Mouse (Mus musculus): ENCODE results near the gene Tox3.

Tox3 gene

GRCm38 (mm10) chr8:90323824-90324223 lies 24.3 kb downstream of the Tox3 start:
- DNase-seq, result no peak

- DNase-seq, result no peak
Observed at GRCm38 (mm10) chr8:90322701-90323439, 25.3 kb downstream of the Tox3 start.

DNA sequence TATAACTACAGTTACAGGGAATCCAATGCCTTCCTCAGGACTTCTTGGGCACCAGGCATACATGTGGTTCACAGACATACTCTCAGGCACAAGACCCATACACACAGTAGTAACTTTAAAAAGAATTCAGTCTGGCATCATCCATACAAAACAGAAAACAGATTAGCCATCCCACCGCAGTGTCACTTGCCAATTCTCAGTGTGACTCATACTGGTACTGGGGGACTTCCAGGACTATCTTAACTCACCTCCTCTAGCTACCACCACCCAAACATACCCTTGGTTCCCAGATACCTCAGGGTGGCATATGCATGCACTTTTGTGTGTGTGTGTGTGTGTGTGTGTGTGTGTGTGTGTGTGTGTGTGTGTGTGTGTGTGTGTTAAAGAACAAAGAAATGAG lies 26.9 kb downstream of the Tox3 start:
- no peak for DNase-seq

DNA sequence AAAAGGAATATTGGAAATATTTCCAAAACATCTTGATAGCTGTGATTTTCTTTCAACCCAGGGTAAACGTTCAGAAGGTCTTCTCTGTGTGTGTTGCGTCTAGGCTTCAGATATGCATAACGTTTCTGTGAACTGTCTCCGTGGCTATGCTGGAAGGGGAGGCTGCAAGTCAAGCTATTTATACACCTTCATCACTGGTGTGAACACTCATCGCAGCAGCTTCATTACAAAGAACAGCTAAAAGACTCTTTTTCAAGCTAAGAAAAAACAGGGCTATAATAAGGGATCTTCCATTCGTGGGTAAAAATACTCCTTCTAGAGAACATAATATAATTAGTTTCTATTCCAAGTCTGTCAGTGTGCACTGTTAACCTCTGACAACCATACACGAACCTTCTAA lies 33.8 kb downstream of the Tox3 start:
- no peak for DNase-seq

DNA sequence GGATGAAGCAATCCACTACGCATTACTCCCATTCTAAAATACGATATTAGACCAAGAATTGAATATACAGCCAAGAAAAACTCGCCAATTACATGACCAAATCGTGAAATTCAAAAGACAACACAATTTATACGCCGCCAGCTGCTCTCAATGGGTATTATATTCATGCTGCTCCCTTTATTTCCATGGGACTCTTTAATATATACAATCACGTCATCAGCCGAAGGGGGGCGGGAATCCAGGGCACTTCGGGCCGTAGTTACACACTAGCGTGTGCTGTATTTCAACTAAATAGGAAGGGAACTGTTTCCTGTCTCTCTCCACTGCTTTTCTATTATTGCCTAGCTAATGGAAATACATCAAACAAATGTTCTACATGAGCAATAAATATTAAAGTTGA lies 45.2 kb downstream of the Tox3 start:
- DNase-seq, result no peak

DNA sequence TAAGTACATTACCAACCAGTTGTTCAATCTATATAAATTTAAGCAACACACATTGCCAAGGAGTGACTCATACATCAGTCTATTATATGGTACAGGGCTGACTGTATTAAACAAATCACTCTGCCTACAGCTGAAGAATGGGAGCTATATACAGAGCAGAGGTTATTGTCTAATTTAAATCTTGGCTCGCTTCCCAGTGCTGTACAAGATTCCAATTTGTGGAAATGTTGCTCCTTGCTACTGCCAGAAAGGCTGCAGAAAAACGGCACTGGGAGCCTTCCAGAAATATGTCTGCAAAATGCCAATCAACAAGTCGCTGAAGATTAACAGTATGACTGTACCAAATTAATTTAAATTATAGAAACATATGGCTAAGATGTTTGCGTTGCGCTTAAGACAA lies 45.9 kb downstream of the Tox3 start:
- no peak for DNase-seq

- no peak for DNase-seq
Observed at GRCm38 (mm10) chr8:90301543-90301942, 46.6 kb downstream of the Tox3 start.

DNA sequence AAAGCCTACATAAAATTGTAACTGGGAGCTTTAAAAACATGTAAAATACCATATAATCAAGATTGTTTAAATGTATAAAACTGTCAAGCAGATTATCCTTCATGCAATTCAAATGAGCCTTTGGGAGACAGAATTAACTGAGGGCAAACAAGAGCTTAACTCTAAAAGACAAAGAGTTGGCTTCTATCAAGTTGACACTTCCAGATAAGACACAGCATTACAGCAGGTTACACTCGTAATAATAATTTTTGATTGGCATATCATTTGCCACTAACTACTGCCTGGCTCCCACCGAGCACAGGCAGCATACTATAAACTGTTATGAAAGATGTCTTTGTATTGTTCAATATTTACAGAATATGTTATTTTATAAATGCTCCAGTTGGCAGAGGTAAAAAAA lies 47.2 kb downstream of the Tox3 start:
- no peak for DNase-seq

DNA sequence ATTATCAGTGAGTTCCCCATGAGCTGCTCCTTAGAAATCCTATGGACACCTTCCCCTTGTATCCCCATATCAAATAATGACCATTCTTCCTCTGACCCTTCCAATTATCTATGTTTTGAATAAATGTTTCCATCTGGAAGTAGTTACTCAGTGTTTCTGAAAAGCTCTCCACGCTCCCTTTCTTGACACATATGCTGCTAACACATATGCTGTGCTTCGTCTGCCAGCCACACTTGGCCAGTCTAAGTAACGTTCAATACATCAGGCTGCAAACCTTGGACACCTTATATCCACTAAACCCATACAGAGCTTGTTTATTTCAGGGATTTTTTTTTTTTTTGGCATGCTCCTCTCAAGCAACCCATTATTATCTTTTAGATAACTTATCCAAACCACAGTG lies 54.1 kb downstream of the Tox3 start:
- DNase-seq, result no peak

DNA sequence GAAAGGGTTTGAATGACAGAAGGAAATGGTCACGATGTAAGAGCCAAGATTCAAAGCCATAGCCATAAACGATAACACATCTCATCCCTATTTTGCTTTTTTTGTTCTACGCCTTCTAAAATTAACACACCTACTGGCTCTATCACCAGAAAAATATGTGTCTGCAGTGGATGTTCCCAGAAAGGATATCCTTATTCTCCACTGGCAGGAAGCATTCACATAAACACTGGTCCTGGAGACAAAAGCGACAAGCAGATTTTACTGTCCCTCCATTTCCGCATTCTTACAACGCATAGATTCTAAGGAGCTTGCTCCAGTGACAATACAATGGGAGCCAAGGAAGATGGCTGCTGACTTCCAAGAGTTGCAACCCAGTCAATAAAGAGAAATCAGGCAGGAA lies 57.3 kb downstream of the Tox3 start:
- no peak for DNase-seq

- DNase-seq, result no peak
Observed at GRCm38 (mm10) chr8:90276722-90277121, 71.4 kb downstream of the Tox3 start.

- DNase-seq, result no peak
Observed at GRCm38 (mm10) chr8:90273182-90273581, 75.0 kb downstream of the Tox3 start.

GRCm38 (mm10) chr8:90271920-90272319 lies 76.2 kb downstream of the Tox3 start:
- DNase-seq, result no peak

GRCm38 (mm10) chr8:90267698-90268256 lies 80.4 kb downstream of the Tox3 start:
- no peak for DNase-seq

DNA sequence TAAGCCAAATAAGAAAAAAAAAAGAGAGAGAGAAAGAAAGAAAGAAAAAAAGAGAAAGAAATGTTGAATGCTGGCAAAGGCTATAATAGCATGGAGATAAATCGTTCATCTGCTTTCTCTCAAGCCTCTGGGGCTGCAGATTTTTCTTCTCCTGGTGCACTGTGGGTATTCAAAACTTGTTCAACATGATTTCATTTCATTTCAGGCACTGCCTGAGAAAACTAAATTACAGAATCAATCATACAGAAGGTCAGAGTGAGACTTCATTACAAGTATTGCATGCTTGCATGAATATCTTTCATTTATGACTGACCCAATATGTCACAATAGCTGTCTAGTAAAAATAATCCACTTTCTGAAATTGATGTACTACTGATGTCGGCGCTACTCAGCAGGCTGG lies 81.2 kb downstream of the Tox3 start:
- DNase-seq, result no peak

GRCm38 (mm10) chr8:90266239-90266638 lies 81.9 kb downstream of the Tox3 start:
- DNase-seq, result no peak

DNA sequence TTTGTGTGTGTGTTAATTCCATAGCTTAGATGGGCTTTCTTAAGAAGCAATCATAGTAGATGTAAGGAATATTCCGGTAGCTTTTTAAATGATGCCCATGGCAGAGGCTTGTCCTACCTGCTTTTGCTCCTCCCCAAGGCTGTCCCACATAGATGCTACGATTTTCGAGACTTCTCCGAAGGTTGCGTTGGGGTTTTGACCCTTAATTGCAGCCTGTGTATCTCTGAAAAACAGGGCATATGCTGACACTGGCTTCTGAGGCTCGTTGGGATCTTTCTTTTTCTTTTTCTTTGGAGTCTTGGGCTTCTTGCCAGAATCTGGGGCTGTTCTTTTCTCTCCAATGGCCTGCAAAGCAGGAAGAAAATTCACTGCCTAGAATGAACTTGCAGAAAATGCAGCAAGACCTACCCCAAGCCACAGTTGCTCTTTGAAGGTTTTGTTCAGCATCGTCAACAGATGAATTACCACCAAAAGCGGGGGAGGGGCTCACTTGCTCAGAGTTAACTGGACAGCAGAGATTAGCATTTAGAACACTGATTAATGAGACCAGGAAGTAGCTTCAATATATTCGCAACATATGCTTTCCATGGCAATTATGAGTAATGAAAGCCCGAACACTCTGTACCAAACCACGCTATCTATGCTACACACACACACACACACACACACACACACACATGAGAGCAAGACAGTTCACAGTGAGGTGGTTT lies 93.8 kb downstream of the Tox3 start:
- DNase-seq, result no peak

DNA sequence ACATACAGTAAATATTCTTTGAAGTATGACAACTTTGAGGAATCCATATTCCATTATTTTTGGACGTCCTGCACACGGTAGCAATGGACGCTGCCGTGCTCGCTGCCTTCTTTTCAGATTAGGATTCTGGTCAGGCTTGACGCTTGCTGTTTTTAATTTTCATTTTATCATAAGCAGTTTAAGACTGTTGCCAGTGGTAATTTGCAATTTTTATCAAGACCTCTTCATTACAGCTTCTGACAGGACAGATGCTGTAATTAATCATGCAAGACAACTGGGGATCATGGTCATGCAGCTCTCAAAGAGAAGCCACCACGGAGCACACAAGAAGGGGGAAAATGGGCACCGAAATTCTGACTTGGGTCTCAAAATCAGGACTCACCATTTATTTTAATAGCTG lies 101.8 kb downstream of the Tox3 start:
- no peak for DNase-seq

GRCm38 (mm10) chr8:90245828-90246227 lies 102.3 kb downstream of the Tox3 start:
- no peak for DNase-seq

DNA sequence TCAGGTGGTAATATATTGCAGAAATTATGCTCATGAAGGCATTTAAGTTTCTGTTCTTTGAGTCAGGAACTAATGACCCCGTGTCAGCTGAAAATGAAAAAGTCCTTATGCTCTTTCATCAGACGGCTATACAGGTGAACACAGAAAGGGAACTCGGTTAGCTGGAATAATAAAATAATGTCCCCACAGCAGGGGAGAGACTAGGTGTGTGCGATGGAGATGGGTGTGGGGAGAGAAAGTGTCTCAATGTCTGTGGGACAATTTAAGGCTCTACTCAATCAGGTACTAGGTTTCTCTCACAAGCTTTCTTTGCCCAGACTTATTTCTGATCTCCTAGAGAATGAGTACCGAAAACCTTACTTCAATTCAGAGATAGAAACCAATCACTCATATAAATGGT lies 103.0 kb downstream of the Tox3 start:
- DNase-seq, result no peak

GRCm38 (mm10) chr8:90244458-90245145 lies 103.5 kb downstream of the Tox3 start:
- peak; percentile 43 to 46 for DNase-seq

- no peak for DNase-seq
Observed at GRCm38 (mm10) chr8:90243957-90244356, 104.2 kb downstream of the Tox3 start.

DNA sequence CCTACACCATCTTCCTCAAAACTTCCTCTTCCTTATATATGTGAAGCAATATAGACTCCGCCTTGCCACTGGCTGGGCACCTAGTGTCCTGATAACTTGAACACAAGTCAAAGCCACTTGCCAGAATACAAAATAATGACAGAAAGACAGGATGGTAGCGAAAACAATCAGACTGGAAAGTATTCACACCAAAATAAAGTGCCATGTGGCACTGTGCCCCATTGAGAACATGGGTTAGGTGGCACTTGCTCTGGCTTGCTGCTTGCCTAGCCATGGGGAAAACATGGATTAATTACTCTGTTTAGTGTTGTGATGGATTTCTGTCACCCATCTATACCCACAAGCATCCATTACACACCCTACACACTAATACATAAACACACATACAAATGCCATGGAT lies 105.8 kb downstream of the Tox3 start:
- no peak for DNase-seq

GRCm38 (mm10) chr8:90241461-90241860 lies 106.7 kb downstream of the Tox3 start:
- DNase-seq, result no peak
